Mouse (Mus musculus): ENCODE measurements at regions not wholly inside any gene's neighbourhood (a gene's known extent, or its start where the extent isn't known, plus 50 kb on each side); places are given as distances from the start of the nearest gene placed in this dataset.
"Not testable (repeated sequence)": the region's sequence is repeated elsewhere in the genome, so short reads cannot be mapped to it uniquely, and the experiment has no call there.

GRCm38 (mm10) chr10:23733679-23734078 lies 53.4 kb downstream of the Rps12 start:
- DNase-seq (ENCODE audit: low read depth, low spot score) = no peak

- not testable (repeated sequence) for DNase-seq (ENCODE audit: low read depth, low spot score)
Measured at GRCm38 (mm10) chr10:23725960-23726714, 60.9 kb downstream of the Rps12 start.

DNA sequence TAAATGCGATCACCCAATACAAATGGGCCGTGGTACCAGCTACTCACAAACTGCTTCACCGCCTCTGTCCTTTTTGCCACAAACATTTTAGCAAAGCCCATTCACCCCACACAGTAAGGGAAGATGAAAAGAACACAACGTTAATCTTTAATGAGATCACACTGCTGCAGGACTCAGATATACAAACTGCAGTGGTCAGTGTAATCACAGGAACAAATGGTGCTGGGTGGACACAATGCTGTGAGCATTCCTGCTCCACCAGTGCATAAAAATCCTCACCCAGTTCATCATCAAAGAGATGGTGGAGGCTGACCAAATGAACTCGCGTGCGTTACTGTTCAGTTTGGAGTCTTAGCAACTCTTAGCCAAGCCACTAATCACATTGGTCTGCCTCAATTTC lies 69.0 kb downstream of the Rps12 start:
- DNase-seq (ENCODE audit: low read depth, low spot score) = no peak

GRCm38 (mm10) chr10:23715511-23715910 lies 71.6 kb downstream of the Rps12 start:
- DNase-seq (ENCODE audit: low read depth, low spot score) = no peak

GRCm38 (mm10) chr10:23715101-23715500 lies 72.0 kb downstream of the Rps12 start:
- peak; percentile 55 for DNase-seq (ENCODE audit: low read depth, low spot score)

- DNase-seq (ENCODE audit: low read depth, low spot score) = no peak
Measured at GRCm38 (mm10) chr10:23712691-23713378, 74.2 kb downstream of the Rps12 start.

- no peak for DNase-seq (ENCODE audit: low read depth, low spot score)
Measured at GRCm38 (mm10) chr10:23711416-23712171, 75.5 kb downstream of the Rps12 start.

DNA sequence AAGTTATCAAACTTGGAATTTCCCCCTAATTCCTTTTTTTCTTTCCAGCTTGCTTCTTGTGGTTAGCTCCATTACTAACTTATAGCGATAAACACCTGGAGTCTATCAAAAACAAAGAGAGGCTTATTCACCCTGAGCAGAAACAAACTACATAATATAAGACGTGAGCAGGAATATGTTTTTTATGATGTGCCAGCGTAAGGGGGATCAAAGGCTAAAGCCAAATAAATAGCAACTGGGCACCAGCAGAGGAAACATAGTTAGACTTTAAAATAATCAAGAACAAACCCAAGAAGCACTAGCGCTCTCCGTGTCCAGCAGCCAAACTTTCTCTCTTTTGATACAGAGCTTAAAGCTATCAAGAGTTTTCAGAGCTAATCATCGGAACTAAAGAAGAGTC lies 76.1 kb downstream of the Rps12 start:
- DNase-seq (ENCODE audit: low read depth, low spot score) = no peak

DNA sequence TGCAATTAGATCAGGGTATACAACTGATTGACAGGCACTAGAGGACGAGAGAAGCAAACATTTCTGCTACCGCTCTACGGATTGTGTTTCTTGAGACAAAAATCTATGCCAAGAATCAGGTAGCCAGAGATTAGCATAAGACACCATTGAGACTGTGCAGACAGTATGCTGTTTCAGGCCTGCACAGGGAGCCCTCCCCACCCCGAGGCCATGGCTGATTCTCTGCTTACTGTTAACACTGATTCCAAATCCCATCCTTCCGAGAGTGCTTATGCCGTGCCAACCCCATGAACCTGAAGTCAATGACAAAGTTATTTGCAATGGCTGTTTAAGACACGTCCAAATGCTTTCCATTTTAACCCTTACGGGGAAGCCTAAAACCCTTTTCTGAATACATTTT lies 78.8 kb downstream of the Rps12 start:
- DNase-seq (ENCODE audit: low read depth, low spot score) = no peak

GRCm38 (mm10) chr10:23707141-23707540 lies 79.9 kb downstream of the Rps12 start:
- DNase-seq (ENCODE audit: low read depth, low spot score) = no peak

DNA sequence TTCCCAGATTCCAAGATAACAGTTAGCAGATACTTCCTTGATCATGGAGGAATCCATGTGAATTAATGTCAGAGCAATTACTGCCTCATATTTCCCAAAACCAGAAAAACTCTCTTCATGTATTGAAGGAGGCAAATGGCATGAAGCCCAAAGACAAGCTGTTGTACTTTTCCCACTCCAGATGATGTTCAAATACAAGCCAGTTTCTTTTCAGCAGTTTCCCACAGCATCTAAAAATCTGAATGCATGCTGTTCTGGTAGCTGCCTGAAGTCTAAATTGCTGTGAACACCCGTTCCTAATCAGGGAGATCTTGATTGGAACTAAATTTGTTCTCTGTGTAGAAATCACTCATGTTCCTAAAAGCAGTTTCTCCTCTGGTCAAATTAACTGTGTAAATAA lies 83.0 kb downstream of the Rps12 start:
- DNase-seq (ENCODE audit: low read depth, low spot score) = no peak

GRCm38 (mm10) chr10:23691291-23691690 lies 95.8 kb downstream of the Rps12 start:
- no peak for DNase-seq (ENCODE audit: low read depth, low spot score)

DNA sequence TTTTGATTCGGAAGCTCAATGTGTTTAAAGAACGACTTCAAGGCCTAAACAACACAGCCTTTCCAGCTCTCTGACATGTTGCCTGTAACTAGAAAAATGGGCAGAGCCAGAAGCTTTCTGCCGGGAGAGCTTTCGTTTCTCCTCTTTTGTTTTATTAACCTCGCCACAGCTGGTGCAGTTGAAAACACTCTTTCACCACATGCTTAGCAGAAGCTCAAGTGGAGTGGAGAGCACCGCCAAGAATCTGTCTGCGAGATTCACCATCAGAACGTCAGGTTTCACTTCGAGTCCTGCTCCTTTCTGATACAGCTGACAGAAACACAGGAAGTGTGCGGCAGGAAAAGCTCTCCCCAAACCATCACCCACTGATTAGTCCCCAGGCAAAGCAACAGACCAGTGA lies 100.1 kb downstream of the Rps12 start:
- DNase-seq (ENCODE audit: low read depth, low spot score) = no peak

- DNase-seq (ENCODE audit: low read depth, low spot score) = no peak
Measured at GRCm38 (mm10) chr10:23683078-23683477, 104.0 kb downstream of the Rps12 start.

DNA sequence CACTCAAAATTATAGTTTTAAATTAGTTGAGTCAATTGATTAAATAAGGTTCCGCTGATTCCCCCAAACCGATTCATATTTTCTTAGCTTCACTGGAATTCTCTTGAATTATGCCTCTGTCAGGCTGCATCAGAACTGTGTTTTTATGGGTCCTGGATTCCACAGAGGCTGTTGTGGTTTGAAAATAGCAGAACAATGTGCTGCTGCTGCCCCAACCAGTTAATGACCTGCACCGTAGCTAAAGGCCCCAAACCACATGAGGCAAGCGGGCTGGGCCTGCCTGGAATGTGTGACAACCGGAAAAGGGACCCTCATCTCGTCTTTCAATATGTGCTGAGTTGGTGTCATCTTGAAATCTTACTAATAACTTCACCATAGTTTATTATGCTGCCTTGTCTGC lies 111.2 kb downstream of the Rps12 start:
- DNase-seq (ENCODE audit: low read depth, low spot score) = no peak

DNA sequence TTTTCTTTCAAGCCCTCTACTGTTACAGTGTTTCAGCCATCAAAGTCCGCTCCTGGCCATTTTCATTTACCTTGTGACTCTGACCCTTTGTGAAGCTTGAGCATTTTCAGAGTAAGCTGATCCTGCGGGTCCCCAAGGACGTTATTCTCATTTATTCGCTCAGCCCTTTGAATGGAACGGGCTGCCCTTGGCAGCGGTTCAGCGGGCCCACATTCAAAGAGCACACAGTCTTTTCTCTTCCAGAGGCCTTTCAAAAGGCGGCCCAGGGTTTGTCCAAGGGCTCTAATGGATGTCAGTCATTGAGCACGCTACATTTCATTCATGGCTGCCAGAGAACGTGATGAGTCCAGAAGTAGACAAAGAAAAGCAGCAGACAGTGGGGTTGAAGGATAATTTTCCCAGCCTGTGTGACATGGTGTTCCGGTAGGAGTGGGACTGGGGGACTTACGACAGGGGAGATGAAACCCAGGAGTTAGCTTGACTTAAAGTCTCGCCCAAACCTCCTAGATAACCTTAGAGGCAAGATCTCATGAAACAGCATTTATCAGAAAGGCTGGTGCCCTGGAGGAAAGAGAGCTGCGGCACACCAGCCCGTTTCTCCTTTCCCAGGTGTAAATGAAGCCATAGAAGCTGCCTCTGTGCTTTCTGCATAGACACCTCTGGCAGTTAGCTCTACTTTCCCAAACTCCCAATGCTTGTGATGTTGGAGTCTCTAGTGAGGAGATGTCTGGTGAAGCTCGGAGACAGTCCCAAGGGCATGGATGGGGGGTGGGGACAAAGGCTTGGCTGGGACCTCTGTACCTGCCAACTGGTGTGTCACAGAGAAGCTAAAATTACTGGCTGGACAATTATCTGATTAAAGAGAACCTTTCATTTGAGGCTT lies 112.2 kb downstream of the Rps12 start:
- no peak for DNase-seq (ENCODE audit: low read depth, low spot score)

- no peak for DNase-seq (ENCODE audit: low read depth, low spot score)
Measured at GRCm38 (mm10) chr10:23672296-23672695, 114.8 kb downstream of the Rps12 start.

DNA sequence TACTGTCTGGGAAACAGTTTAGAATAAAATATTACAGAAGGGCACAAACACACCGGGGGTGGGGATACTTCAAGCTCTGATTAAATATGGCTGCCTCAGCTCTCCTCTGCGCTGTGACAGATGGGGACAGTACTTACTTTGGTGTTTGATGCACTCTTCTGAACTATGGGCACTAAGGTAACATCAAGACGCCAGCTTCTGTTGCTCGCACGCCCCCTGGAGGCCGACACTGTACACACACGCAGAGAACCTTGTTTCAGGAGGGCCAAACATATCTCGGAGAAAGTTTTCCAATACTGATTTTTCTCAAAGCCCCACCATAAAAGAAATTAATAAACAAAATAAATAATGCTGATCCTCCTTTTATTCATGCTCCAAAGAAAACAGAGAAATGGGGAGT lies 115.6 kb downstream of the Rps12 start:
- peak; percentile 61 for DNase-seq (ENCODE audit: low read depth, low spot score)

DNA sequence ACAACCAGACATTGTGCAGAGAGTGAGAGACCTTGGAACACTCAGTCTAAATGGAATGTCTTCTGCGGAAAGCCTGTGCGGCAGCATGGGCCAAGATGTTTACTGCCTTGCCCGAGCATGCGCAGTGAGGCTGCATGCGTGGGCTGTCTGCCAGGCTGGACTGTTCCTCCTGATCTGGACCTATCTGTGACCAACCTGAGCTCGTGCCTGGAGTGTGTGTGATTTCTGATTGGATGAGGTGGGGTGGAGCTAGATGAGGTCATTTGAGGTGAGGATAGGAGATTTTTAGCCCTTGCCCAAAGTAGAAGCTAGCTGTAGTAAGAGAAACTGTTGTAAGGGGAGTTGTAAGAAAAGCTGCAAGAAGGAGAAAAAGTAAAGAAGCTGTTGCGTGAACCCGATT lies 121.2 kb downstream of the Rps12 start:
- DNase-seq (ENCODE audit: low read depth, low spot score) = not testable (repeated sequence)

- DNase-seq (ENCODE audit: low read depth, low spot score) = no peak
Measured at GRCm38 (mm10) chr10:23626201-23626600, 160.9 kb downstream of the Rps12 start.

DNA sequence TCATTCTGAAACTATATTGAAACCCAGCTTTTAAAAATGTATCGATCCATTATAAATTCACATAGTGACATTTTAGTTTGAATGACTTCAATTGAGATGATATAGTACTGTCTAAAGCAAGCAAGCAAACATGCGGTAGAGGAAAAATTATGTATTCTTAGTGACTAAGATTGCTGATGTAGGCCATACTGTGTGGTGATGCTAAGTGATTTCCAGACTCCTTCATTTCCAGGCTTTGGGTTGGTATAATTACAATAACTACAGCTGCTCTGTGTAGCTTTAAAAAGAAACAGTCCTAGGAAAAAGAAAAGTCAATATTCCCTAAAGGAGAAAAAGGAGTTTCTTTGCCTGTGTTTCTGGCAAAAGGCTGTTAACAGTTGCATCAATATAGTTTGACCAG lies 175.0 kb downstream of the Rps12 start:
- no peak for DNase-seq (ENCODE audit: low read depth, low spot score)

DNA sequence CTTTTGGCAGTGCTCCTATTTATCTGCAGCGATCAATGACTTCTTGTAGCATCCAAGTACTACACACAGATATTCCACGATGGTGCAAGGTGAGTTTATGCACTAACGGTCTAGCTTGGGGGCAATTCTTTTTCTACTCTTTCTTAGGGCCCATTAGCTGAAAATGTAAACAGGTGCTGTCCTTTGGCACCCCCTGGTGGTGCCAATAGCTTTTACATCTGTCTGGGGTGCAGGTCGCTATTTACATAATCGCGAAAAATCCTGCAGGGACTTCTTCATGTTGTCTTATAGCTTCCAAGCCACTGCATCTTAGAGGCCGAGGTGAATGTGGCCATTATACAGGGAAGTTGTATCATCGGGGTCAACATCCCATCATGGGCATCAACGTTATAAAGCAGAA lies 175.9 kb downstream of the Rps12 start:
- peak; percentile 74 for DNase-seq (ENCODE audit: low read depth, low spot score)
